Mouse (Mus musculus): Measurements from ENCODE around the gene Casq2.

Gene Casq2

GRCm38 (mm10) chr3:102190642-102191041 is 104.4 kb downstream of the Casq2 start:
- DNase-seq (ENCODE audit: low read depth in 2 of 2, low spot score in 2 of 2) = no peak

- no peak for DNase-seq (ENCODE audit: low read depth in 2 of 2, low spot score in 2 of 2)
These were observed 105.4 kb downstream of the Casq2 start for GRCm38 (mm10) chr3:102191575-102191974.

- DNase-seq (ENCODE audit: low read depth in 2 of 2, low spot score in 2 of 2) = no peak
These were observed 106.4 kb downstream of the Casq2 start for GRCm38 (mm10) chr3:102192621-102193020.

- no peak for DNase-seq (ENCODE audit: low read depth in 2 of 2, low spot score in 2 of 2)
These were observed 107.5 kb downstream of the Casq2 start for GRCm38 (mm10) chr3:102193488-102194290.

- DNase-seq (ENCODE audit: low read depth in 2 of 2, low spot score in 2 of 2) = no peak
These were observed 108.3 kb downstream of the Casq2 start for GRCm38 (mm10) chr3:102194291-102195051.

- no peak for DNase-seq (ENCODE audit: low read depth in 2 of 2, low spot score in 2 of 2)
These were observed 109.5 kb downstream of the Casq2 start for GRCm38 (mm10) chr3:102195762-102196161.

All from CD8-positive naive resting alpha-beta T cell, adult 2 months (primary cell).